Mouse (Mus musculus): ENCODE measurements around the gene Sh2b3.

- TF ChIP-seq CTCF (IDR thresholded peaks at IDR 0.05) (no peak), EP300 (IDR thresholded peaks at IDR 0.05) (no peak)
These were observed 25.9 kb downstream of the Sh2b3 start for GRCm38 (mm10) chr5:121811485-121811931.
